Mouse (Mus musculus): ENCODE data around the gene Dbh. TPM values are rescaled to one million over a fixed set of nuclear protein-coding genes. Genes with fewer than 3 reads are reported as not detected.

Gene Dbh
- polyA plus RNA-seq, 1 experiment from 2014 or later = 0.65 TPM

DNA sequence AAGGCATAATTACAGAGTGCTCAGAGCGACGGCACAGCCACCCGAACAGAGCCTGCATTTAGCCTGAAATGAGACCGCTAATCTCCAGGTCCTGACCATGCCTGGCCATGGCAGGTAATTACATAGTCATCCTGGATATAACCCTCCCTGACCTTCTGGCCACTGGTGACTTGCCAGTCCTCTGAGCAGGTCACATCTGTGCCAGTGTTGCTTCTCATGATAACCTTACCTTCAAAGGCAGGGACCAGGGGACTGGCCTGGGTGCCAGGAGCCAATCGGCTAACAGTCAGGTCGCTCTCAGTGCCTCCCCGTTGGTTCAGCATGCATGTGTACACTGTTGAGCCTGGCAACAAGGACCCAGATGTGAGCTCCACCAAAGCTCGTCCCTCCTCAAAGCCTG lies 53.5 kb downstream of the Dbh start:
- no peaks in the 10 kb centered on the region for H3K27me3 ChIP-seq (replicated peaks; ENCODE audit: control insufficient read depth, insufficient read depth, low read length)
- WGBS = 91% methylated on average over 8 of the region's 8 CpGs
- H3K4me2 ChIP-seq (replicated peaks; ENCODE audit: low read depth) = no peak overlapping the region
- H3K4me1 ChIP-seq (replicated peaks; ENCODE audit: control insufficient read depth, insufficient read depth, low read length) = no peaks in the 10 kb centered on the region
- ATAC-seq = no peak
- H3K36me3 ChIP-seq (ENCODE audit: control insufficient read depth, insufficient read depth) = no peaks in the 10 kb centered on the region; the same call in 1 of the 2 replicates
- TF ChIP-seq CTCF (IDR thresholded peaks at IDR 0.05; ENCODE audit: low read depth) = no peak
- H3K27ac ChIP-seq (ENCODE audit: low read depth, low read length) = no peak overlapping the region
- H3K9ac ChIP-seq (ENCODE audit: low read depth, low read length) = no peak overlapping the region
- H3K9me3 ChIP-seq (ENCODE audit: control insufficient read depth) = no peaks in the 10 kb centered on the region
- H3K4me3 ChIP-seq (ENCODE audit: low read depth, low read length) = no peak overlapping the region

DNA sequence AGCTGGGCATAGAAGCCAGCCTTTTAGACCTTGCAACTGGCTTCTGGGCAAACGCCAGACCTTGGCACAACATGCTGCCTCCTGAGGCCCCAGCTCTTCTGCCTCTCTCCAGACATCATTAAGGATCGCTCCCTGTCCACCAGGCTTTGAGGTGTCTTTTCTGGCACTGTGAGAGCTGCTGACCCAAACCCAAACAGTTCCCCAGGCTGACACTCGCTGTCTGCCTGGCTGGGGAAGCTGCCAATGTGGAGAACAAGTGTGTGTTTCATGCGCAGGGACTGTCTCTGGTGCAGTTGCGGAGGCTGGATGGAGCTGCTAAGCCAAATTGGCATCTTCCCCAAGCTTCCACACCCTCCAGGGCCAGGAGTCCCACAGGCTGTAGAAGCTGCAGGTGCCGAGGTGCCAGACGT lies 58.0 kb downstream of the Dbh start:
- no peak overlapping the region for H3K4me2 ChIP-seq (replicated peaks; ENCODE audit: low read depth)
- no peak overlapping the region for H3K27ac ChIP-seq (ENCODE audit: low read depth, low read length)
- no peak for ATAC-seq
- no peak for TF ChIP-seq CTCF (IDR thresholded peaks at IDR 0.05; ENCODE audit: low read depth)
- no peak overlapping the region for H3K4me3 ChIP-seq (ENCODE audit: low read depth, low read length)
- no peak overlapping the region for H3K9ac ChIP-seq (ENCODE audit: low read depth, low read length)
- no peaks in the 10 kb centered on the region for H3K4me1 ChIP-seq (replicated peaks; ENCODE audit: control insufficient read depth, insufficient read depth, low read length)
- H3K36me3 ChIP-seq (ENCODE audit: control insufficient read depth, insufficient read depth) = no peaks in the 10 kb centered on the region; the same call in 1 of the 2 replicates
- H3K9me3 ChIP-seq (ENCODE audit: control insufficient read depth) = no peaks in the 10 kb centered on the region
- H3K27me3 ChIP-seq (replicated peaks; ENCODE audit: control insufficient read depth, insufficient read depth, low read length) = no peaks in the 10 kb centered on the region
- WGBS = 78% methylated on average over 7 of the region's 7 CpGs

DNA sequence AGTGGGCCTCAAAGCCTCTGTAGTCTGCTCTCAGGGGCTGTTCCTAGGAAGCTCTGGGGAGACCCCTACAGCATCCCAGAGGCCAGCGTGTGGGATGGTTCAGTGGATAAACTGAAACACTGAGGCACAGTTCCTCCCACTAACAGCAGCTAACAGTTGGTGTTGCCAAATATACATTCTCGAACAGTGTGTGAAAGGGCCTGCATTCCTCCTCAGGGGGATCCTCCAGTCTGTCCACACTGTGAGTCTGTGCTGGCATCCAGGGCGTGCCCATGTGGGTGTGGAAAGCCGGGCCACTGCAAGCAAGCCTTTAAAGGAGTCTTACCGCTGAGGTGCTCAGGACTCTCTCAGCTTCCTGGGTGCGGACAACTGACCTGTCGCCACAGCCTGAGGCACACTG lies 61.5 kb downstream of the Dbh start:
- no peaks in the 10 kb centered on the region for H3K4me1 ChIP-seq (replicated peaks; ENCODE audit: control insufficient read depth, insufficient read depth, low read length)
- H3K4me3 ChIP-seq (ENCODE audit: low read depth, low read length) = no peak overlapping the region
- no peaks in the 10 kb centered on the region for H3K36me3 ChIP-seq (ENCODE audit: control insufficient read depth, insufficient read depth)
- TF ChIP-seq CTCF (IDR thresholded peaks at IDR 0.05; ENCODE audit: low read depth) = no peak
- no peaks in the 10 kb centered on the region for H3K27me3 ChIP-seq (replicated peaks; ENCODE audit: control insufficient read depth, insufficient read depth, low read length)
- H3K27ac ChIP-seq (ENCODE audit: low read depth, low read length) = no peak overlapping the region
- H3K9ac ChIP-seq (ENCODE audit: low read depth, low read length) = no peak overlapping the region
- 59% methylated on average over 7 of the region's 7 CpGs for WGBS
- no peak overlapping the region for H3K4me2 ChIP-seq (replicated peaks; ENCODE audit: low read depth)
- no peaks in the 10 kb centered on the region for H3K9me3 ChIP-seq (ENCODE audit: control insufficient read depth)
- ATAC-seq = no peak

- TF ChIP-seq CTCF (IDR thresholded peaks at IDR 0.05; ENCODE audit: low read depth) = no peak
- no peak overlapping the region for H3K4me3 ChIP-seq (ENCODE audit: low read depth, low read length)
- WGBS = 74% methylated on average over 5 of the region's 5 CpGs
- H3K4me2 ChIP-seq (replicated peaks; ENCODE audit: low read depth) = no peak overlapping the region
- H3K27me3 ChIP-seq (replicated peaks; ENCODE audit: control insufficient read depth, insufficient read depth, low read length) = no peaks in the 10 kb centered on the region
- no peak overlapping the region for H3K27ac ChIP-seq (ENCODE audit: low read depth, low read length)
- H3K36me3 ChIP-seq (ENCODE audit: control insufficient read depth, insufficient read depth) = no peaks in the 10 kb centered on the region
- no peak for ATAC-seq
- H3K9ac ChIP-seq (ENCODE audit: low read depth, low read length) = no peak overlapping the region
- H3K4me1 ChIP-seq (replicated peaks; ENCODE audit: control insufficient read depth, insufficient read depth, low read length) = no peaks in the 10 kb centered on the region
- H3K9me3 ChIP-seq (ENCODE audit: control insufficient read depth) = no peaks in the 10 kb centered on the region
These were observed 63.9 kb downstream of the Dbh start for GRCm38 (mm10) chr2:27228809-27229480.

GRCm38 (mm10) chr2:27229481-27230105 lies 64.6 kb downstream of the Dbh start:
- Histone ChIP-seq H3K9me3 (ENCODE audit: control insufficient read depth) (no peaks in the 10 kb centered on the region), H3K36me3 (ENCODE audit: control insufficient read depth, insufficient read depth) (no peaks in the 10 kb centered on the region), H3K9ac (ENCODE audit: low read depth, low read length) (no peak overlapping the region), H3K4me1 (replicated peaks; ENCODE audit: control insufficient read depth, insufficient read depth, low read length) (no peaks in the 10 kb centered on the region), H3K27me3 (replicated peaks; ENCODE audit: control insufficient read depth, insufficient read depth, low read length) (no peaks in the 10 kb centered on the region), H3K4me3 (ENCODE audit: low read depth, low read length) (no peak overlapping the region), H3K4me2 (replicated peaks; ENCODE audit: low read depth) (no peak overlapping the region), H3K27ac (ENCODE audit: low read depth, low read length) (no peak overlapping the region)
- ATAC-seq = no peak
- WGBS = 58% methylated on average over 2 of the region's 2 CpGs
- TF ChIP-seq CTCF (IDR thresholded peaks at IDR 0.05; ENCODE audit: low read depth) = no peak

GRCm38 (mm10) chr2:27232376-27232775 lies 67.3 kb downstream of the Dbh start:
- Histone ChIP-seq H3K4me3 (ENCODE audit: low read depth, low read length) (no peak overlapping the region), H3K36me3 (ENCODE audit: control insufficient read depth, insufficient read depth) (no peaks in the 10 kb centered on the region), H3K27ac (ENCODE audit: low read depth, low read length) (no peak overlapping the region), H3K4me1 (replicated peaks; ENCODE audit: control insufficient read depth, insufficient read depth, low read length) (no peaks in the 10 kb centered on the region), H3K27me3 (replicated peaks; ENCODE audit: control insufficient read depth, insufficient read depth, low read length) (no peaks in the 10 kb centered on the region), H3K4me2 (replicated peaks; ENCODE audit: low read depth) (no peak overlapping the region), H3K9ac (ENCODE audit: low read depth, low read length) (no peak overlapping the region), H3K9me3 (ENCODE audit: control insufficient read depth) (no peaks in the 10 kb centered on the region)
- WGBS = 18% methylated on average over 7 of the region's 7 CpGs
- ATAC-seq = no peak
- TF ChIP-seq CTCF (IDR thresholded peaks at IDR 0.05; ENCODE audit: low read depth) = no peak

Other genes starting within 250 kb of the Dbh start
- 33.2 and 33.5 TPM in 2 replicates for gene Surf2, start 248.9 kb upstream of the Dbh start, polyA plus RNA-seq (2015; fragmentation: Nextera tagmentation; extraction: Ambion mirVana)
- 59.8 and 65.3 TPM in 2 replicates for gene Surf1, start 248.7 kb upstream of the Dbh start, polyA plus RNA-seq (2015; fragmentation: Nextera tagmentation; extraction: Ambion mirVana)
- gene Surf4, start 231.3 kb upstream of the Dbh start, polyA plus RNA-seq (2015; fragmentation: Nextera tagmentation; extraction: Ambion mirVana) = 379 TPM in 2 replicates
- gene Stkld1, start 231.2 kb upstream of the Dbh start, polyA plus RNA-seq (2015; fragmentation: Nextera tagmentation; extraction: Ambion mirVana) = 0.07 and 0.10 TPM in 2 replicates
- gene Rexo4, start 200.8 kb upstream of the Dbh start, polyA plus RNA-seq (2015; fragmentation: Nextera tagmentation; extraction: Ambion mirVana) = 29.4 and 30.1 TPM in 2 replicates
- gene Adamts13, start 191.8 kb upstream of the Dbh start, polyA plus RNA-seq (2015; fragmentation: Nextera tagmentation; extraction: Ambion mirVana) = 0.20 and 0.22 TPM in 2 replicates
- gene Cacfd1, start 155.3 kb upstream of the Dbh start, polyA plus RNA-seq (2015; fragmentation: Nextera tagmentation; extraction: Ambion mirVana) = 41.5 and 42.8 TPM in 2 replicates
- 0.59 and 0.93 TPM in 2 replicates for gene Slc2a6, start 137.2 kb upstream of the Dbh start, polyA plus RNA-seq (2015; fragmentation: Nextera tagmentation; extraction: Ambion mirVana)
- not detected in 2 replicates for gene Mymk, start 93.1 kb upstream of the Dbh start, polyA plus RNA-seq (2015; fragmentation: Nextera tagmentation; extraction: Ambion mirVana)
- 1.0 and 1.3 TPM in 2 replicates for gene Adamtsl2, start 85.9 kb upstream of the Dbh start, polyA plus RNA-seq (2015; fragmentation: Nextera tagmentation; extraction: Ambion mirVana)
- 0.10 TPM in 2 replicates for gene Fam163b, start 22.7 kb upstream of the Dbh start, polyA plus RNA-seq (2015; fragmentation: Nextera tagmentation; extraction: Ambion mirVana)
- gene Sardh, start 83.1 kb downstream of the Dbh start, polyA plus RNA-seq (2015; fragmentation: Nextera tagmentation; extraction: Ambion mirVana) = 3.1 and 3.2 TPM in 2 replicates

Measured in intestine, postnatal 0 days (tissue).